8 mouse cellular contexts compared by ENCODE assay signal in the genomic region with DNA sequence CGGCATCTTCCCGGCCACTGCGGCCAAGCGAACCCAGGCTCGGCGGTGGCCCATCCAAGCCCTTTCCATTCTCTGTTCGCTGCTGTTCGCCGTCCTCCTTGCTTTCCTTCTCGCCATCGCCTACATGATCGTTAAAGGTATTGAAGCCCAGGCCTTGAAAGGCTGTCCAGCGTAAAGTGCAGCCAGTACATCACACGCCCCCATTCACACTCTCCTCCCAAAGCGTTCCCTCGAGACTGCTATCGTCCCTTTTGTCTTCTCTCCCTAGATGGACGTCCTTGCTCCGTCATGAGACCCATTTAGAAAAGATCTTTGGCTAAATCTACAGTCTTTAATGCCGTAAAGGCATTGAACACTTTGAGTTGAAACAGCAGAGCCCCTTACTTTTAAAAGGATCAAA. TPM values are rescaled to one million over a fixed set of nuclear protein-coding genes. Genes with fewer than 3 reads are reported as not detected.
A peak's percentile ranks its signal among the peaks of the same experiment; 100 is the strongest.
DNase-seq lines count a peak whose midpoint lies in the region; ATAC-seq and TF ChIP-seq lines count a peak whose summit lies in the region.

No protein-coding gene starts in this region.

- POLR2A ChIA-PET in Patski (lab: Charles Lee), result interaction anchor here (0.5 kb wide), 1 partner anchor 569 kb away, joined by 3 read pairs; no protein-coding TSS in a partner anchor

- ATAC-seq in kidney, embryonic 15.5 days (replicated peaks; ENCODE audit: low FRiP score), result peak; percentile 8
- ATAC-seq in Patski, result peak; percentile 18
- ATAC-seq in forebrain, embryonic 12.5 days (ENCODE audit: low FRiP score), result peak; percentile 1; the same call in 1 of the 2 replicates

- peak overlapping the region; percentile 69 for H3K4me2 ChIP-seq in kidney, embryonic 15.5 days
- peak overlapping the region; percentile 68 for H3K4me2 ChIP-seq in forebrain, embryonic 12.5 days

- H3K79me2 ChIP-seq in macrophage (ENCODE audit: inconsistent target), result peaks cover 62% of the 10 kb centered on the region

- WGBS in kidney, embryonic 15.5 days, result 0% methylated on average over 20 of the region's 20 CpGs
- under 1% methylated on average over 20 of the region's 20 CpGs for WGBS in forebrain, embryonic 12.5 days
- under 1% methylated on average over 20 of the region's 20 CpGs for WGBS in macrophage (ENCODE audit: missing documents)

- peak overlapping the region; percentile 76 for H3K4me3 ChIP-seq in kidney, embryonic 15.5 days (replicated peaks)
- peak overlapping the region; percentile 87 for H3K4me3 ChIP-seq in forebrain, embryonic 12.5 days (replicated peaks)
- H3K4me3 ChIP-seq in macrophage (ENCODE audit: inconsistent target), result peak overlapping the region; percentile 100

- DNase-seq in kidney, adult 11 months, result no peak
- DNase-seq in Patski (ENCODE audit: low read depth, low spot score), result peak; percentile 10
- DNase-seq in layer of hippocampus, adult 9-11 months, result no peak
- DNase-seq in Muller cell, postnatal 12 days (ENCODE audit: inconsistent ontology term), result no peak
- DNase-seq in layer of hippocampus, postnatal 36 days, result no peak

- H3K9ac ChIP-seq in kidney, embryonic 15.5 days, result peak overlapping the region; percentile 83
- H3K9ac ChIP-seq in forebrain, embryonic 12.5 days, result peak overlapping the region; percentile 76

- H3K9me3 ChIP-seq in kidney, embryonic 15.5 days (replicated peaks), result no peaks in the 10 kb centered on the region
- H3K9me3 ChIP-seq in forebrain, embryonic 12.5 days, result no peaks in the 10 kb centered on the region

- H3K27me3 ChIP-seq in kidney, embryonic 15.5 days, result no peaks in the 10 kb centered on the region
- H3K27me3 ChIP-seq in Patski, result no peaks in the 10 kb centered on the region
- H3K27me3 ChIP-seq in forebrain, embryonic 12.5 days, result no peaks in the 10 kb centered on the region

- in situ Hi-C loops in Patski (cut with MboI; ENCODE audit: low pct_unique_long_range_greater_than_20kb), result no loop called here

- H3K4me1 ChIP-seq in kidney, embryonic 15.5 days, result peaks cover 15% of the 10 kb centered on the region
- H3K4me1 ChIP-seq in forebrain, embryonic 12.5 days, result peaks cover 23% of the 10 kb centered on the region

- CTCF ChIA-PET in Patski (lab: Charles Lee), result no interaction called here

- peak overlapping the region; percentile 98 for H3K27ac ChIP-seq in kidney, embryonic 15.5 days
- peak overlapping the region; percentile 95 for H3K27ac ChIP-seq in forebrain, embryonic 12.5 days
- H3K27ac ChIP-seq in macrophage, result peak overlapping the region; percentile 44

- TF ChIP-seq CTCF in Patski (IDR thresholded peaks at IDR 0.05), result no peak

- H3K36me3 ChIP-seq in kidney, embryonic 15.5 days, result peaks cover 36% of the 10 kb centered on the region
- peaks cover 22% of the 10 kb centered on the region for H3K36me3 ChIP-seq in forebrain, embryonic 12.5 days (replicated peaks)
- peaks cover 6% of the 10 kb centered on the region; the same call in 1 of the 2 replicates for H3K36me3 ChIP-seq in macrophage (ENCODE audit: inconsistent target)

RNA-seq across cellular contexts. Expression of gene Arl6ip6, which starts 0.9 kb away (rescaled TPM):
- polyA plus RNA-seq in kidney, embryonic 15.5 days (2015; fragmentation: Nextera tagmentation; extraction: Ambion mirVana), result 48.2 and 56.5 TPM in 2 replicates
- polyA plus RNA-seq in Patski (2021) (32.1 TPM), macrophage (2018) (8.7 to 23.1 TPM (median 15.5 TPM) in 3 replicates)
- 78.6 and 79.9 TPM in 2 replicates for polyA plus RNA-seq in forebrain, embryonic 12.5 days (2016; fragmentation: Nextera tagmentation; extraction: Ambion mirVana)
- total RNA-seq in macrophage (2018; cell fraction: chromatin; rRNA removed), result 10 to 100 TPM in 8 of 26 experiments, 1 to 10 TPM in 18; 3.3 to 31.6 (median 7.9) TPM
- 10 to 100 TPM in 25 of 26 experiments, 1 to 10 TPM in 1; 10.0 to 19.6 (median 14.0) TPM for total RNA-seq in macrophage (2018; cell fraction: cytosol; rRNA removed)
- total RNA-seq in macrophage (2018; cell fraction: nucleus; rRNA removed), result 10 to 100 TPM in 25 of 26 experiments, 1 to 10 TPM in 1; 7.9 to 30.4 (median 16.7) TPM
- total RNA-seq in layer of hippocampus, postnatal 36 days (2021), result 10 to 100 TPM; 12.3 to 13.7 TPM

RNA-seq across cellular contexts. Expression of gene Prpf40a, which starts 1.3 kb away (rescaled TPM):
- polyA plus RNA-seq in kidney, embryonic 15.5 days (2015; fragmentation: Nextera tagmentation; extraction: Ambion mirVana), result 157 and 168 TPM in 2 replicates
- 103 TPM for polyA plus RNA-seq in Patski (2021)
- polyA plus RNA-seq in forebrain, embryonic 12.5 days (2016; fragmentation: Nextera tagmentation; extraction: Ambion mirVana), result 175 and 176 TPM in 2 replicates
- total RNA-seq in macrophage (2018; cell fraction: chromatin; rRNA removed), result 100 to 1,000 TPM; 135 to 257 (median 169) TPM
- 100 to 1,000 TPM in 14 of 26 experiments, 10 to 100 TPM in 12; 78.2 to 143 (median 103) TPM for total RNA-seq in macrophage (2018; cell fraction: cytosol; rRNA removed)
- 100 to 1,000 TPM in 21 of 26 experiments, 10 to 100 TPM in 5; 90.7 to 149 (median 111) TPM for total RNA-seq in macrophage (2018; cell fraction: nucleus; rRNA removed)
- polyA plus RNA-seq in macrophage (2018), result 65.1 to 139 TPM (median 87.3 TPM) in 3 replicates
- 10 to 100 TPM; 41.2 to 43.6 TPM for total RNA-seq in layer of hippocampus, postnatal 36 days (2021)

Comparison
In these comparisons a context has a peak if more than half of its experiments do, and no peak if none do; other contexts are left out.
1. H3K27ac ChIP-seq: peak in every context shown above with its lines; median percentile 98 in kidney, embryonic 15.5 days; 95 in forebrain, embryonic 12.5 days; 44 in macrophage.